14 mouse cellular contexts compared by ENCODE assay signal in genomic region chr12:103341212-103341611, GRCm38 (mm10). TPM values are rescaled to one million over a fixed set of nuclear protein-coding genes. Genes with fewer than 3 reads are reported as not detected.
DNase-seq lines count a peak whose midpoint lies in the region; ATAC-seq and TF ChIP-seq lines count a peak whose summit lies in the region.
"Had no signal": no experiment of that assay in that cellular context is flagged by ENCODE, and none has a peak within 500 bp of the region (broad histone marks: within the 10 kb centered on the region; RNA-seq: fewer than 3 reads in every experiment).

No protein-coding gene starts in this region.

- H3K4me1 ChIP-seq in small intestine, adult 2 months (ENCODE audit: control insufficient read depth, insufficient read depth, insufficient read length, low read length): peaks cover 3% of the 10 kb centered on the region; the same call in 1 of the 2 replicates
- H3K4me1 ChIP-seq: hindbrain, embryonic 15.5 days; neural tube, embryonic 12.5 days had no signal

- TF ChIP-seq POLR2A in small intestine, adult 2 months (IDR thresholded peaks at IDR 0.05; ENCODE audit: low read depth, low read length): no peak

- DNase-seq in gastrocnemius, adult 2 months: no peak
- DNase-seq in gastrocnemius, adult 18-20 months (ENCODE audit: low spot score): no peak
- DNase-seq in 3T3-L1 (ENCODE audit: low read depth, low spot score): peak; percentile 24
- DNase-seq in kidney, adult 18-20 months: no peak
- DNase-seq in gastrocnemius, postnatal 36 days: no peak
- no peak for DNase-seq in neural tube, embryonic 10.5 days (ENCODE audit: extremely low spot score, low spot score)
- DNase-seq: cerebellum, adult 9-10 months; gastrocnemius, postnatal 14 days; lung, embryonic 14.5 days; right cerebral cortex, postnatal 4 days had no signal

- peak overlapping the region; percentile 57; the same call in 1 of the 2 replicates for H3K27ac ChIP-seq in gastrocnemius, adult 2 months
- H3K27ac ChIP-seq in small intestine, adult 2 months (ENCODE audit: insufficient read depth, low read depth, low read length): peak overlapping the region; percentile 61
- H3K27ac ChIP-seq: hindbrain, embryonic 15.5 days; neural tube, embryonic 12.5 days had no signal

- ATAC-seq in common myeloid progenitor, adult 5-6 weeks (replicated peaks; ENCODE audit: low read depth, poor library complexity, severe bottlenecking): peak; percentile 46

- no peaks in the 10 kb centered on the region for H3K36me3 ChIP-seq in small intestine, adult 2 months (ENCODE audit: control insufficient read depth, insufficient read depth, low read length)
- H3K36me3 ChIP-seq: hindbrain, embryonic 15.5 days; neural tube, embryonic 12.5 days had no signal

- no peaks in the 10 kb centered on the region for H3K27me3 ChIP-seq in small intestine, adult 2 months (ENCODE audit: control insufficient read depth, insufficient read depth, low read length)
- H3K27me3 ChIP-seq: hindbrain, embryonic 15.5 days; neural tube, embryonic 12.5 days had no signal

- peak overlapping the region; percentile 27 for H3K4me3 ChIP-seq in gastrocnemius, adult 2 months
- H3K4me3 ChIP-seq in small intestine, adult 2 months (ENCODE audit: low read depth, low read length): no peak overlapping the region
- H3K4me3 ChIP-seq: hindbrain, embryonic 15.5 days; neural tube, embryonic 12.5 days had no signal

- TF ChIP-seq CTCF in gastrocnemius, adult 2 months (IDR thresholded peaks at IDR 0.05): no peak
- TF ChIP-seq CTCF in small intestine, adult 2 months (IDR thresholded peaks at IDR 0.05; ENCODE audit: extremely low read depth, insufficient read length, insufficient replicate concordance, low read depth, low read length): no peak

- intact Hi-C loops in gastrocnemius, adult 2 months (cut with DNase I): no loop called here
- intact Hi-C loops in gastrocnemius, postnatal 36 days (cut with DNase I): no loop called here

- WGBS in small intestine, adult 2 months: 63% methylated on average over 5 of the region's 5 CpGs

RNA-seq across cellular contexts. Expression of gene Asb2, which starts 14.6 kb away (rescaled TPM):
- 100 to 1,000 TPM; 548 to 725 TPM for total RNA-seq in gastrocnemius, adult 2 months (2021)
- total RNA-seq in gastrocnemius, adult 18-20 months (2021): 100 to 1,000 TPM; 852 to 871 TPM
- not detected in 2 replicates for total RNA-seq in common myeloid progenitor, adult 5-6 weeks (2017)
- 75.6 and 106 TPM in 2 replicates for polyA plus RNA-seq in small intestine, adult 2 months (2012; rRNA removed)
- 100 to 1,000 TPM; 344 to 526 TPM for total RNA-seq in gastrocnemius, postnatal 36 days (2021)

RNA-seq across cellular contexts. Expression of gene Fam181a, which starts 30.4 kb away (rescaled TPM):
- total RNA-seq in gastrocnemius, adult 2 months (2021): not detected
- not detected for total RNA-seq in gastrocnemius, adult 18-20 months (2021)
- total RNA-seq in common myeloid progenitor, adult 5-6 weeks (2017): not detected in 2 replicates
- polyA plus RNA-seq in small intestine, adult 2 months (2012; rRNA removed): not detected in 2 replicates
- total RNA-seq in gastrocnemius, postnatal 36 days (2021): not detected
- total RNA-seq: gastrocnemius, postnatal 14 days had no signal

RNA-seq across cellular contexts. Expression of gene Otub2, which starts 47.3 kb away (rescaled TPM):
- total RNA-seq in gastrocnemius, adult 2 months (2021): 1 to 10 TPM; 5.7 to 7.3 TPM
- 10 to 100 TPM; 11.2 to 15.5 TPM for total RNA-seq in gastrocnemius, adult 18-20 months (2021)
- total RNA-seq in common myeloid progenitor, adult 5-6 weeks (2017): 3.0 and 4.2 TPM in 2 replicates
- 0.75 and 0.85 TPM in 2 replicates for polyA plus RNA-seq in small intestine, adult 2 months (2012; rRNA removed)
- 1 to 10 TPM; 1.8 to 4.5 TPM for total RNA-seq in gastrocnemius, postnatal 36 days (2021)

Comparison
In these comparisons a context has a peak if more than half of its experiments do, and no peak if none do; other contexts are left out.
1. RNA of gene Asb2, which starts 14.6 kb away (total RNA-seq): 852 to 871 TPM in gastrocnemius, adult 18-20 months, 548 to 725 TPM in gastrocnemius, adult 2 months and 344 to 526 TPM in gastrocnemius, postnatal 36 days; not detected in common myeloid progenitor, adult 5-6 weeks; every median in the first group is over 100 times any median in the second.